In genomic region chr2:35433428-35433827, GRCm38 (mm10) we compare ENCODE assay signal across 10 mouse cellular contexts. TPM values are rescaled to one million over a fixed set of nuclear protein-coding genes. Genes with fewer than 3 reads are reported as not detected.
DNase-seq lines count a peak whose midpoint lies in the region; ATAC-seq and TF ChIP-seq lines count a peak whose summit lies in the region.
"Had no signal": no experiment of that assay in that cellular context is flagged by ENCODE, and none has a peak within 500 bp of the region (broad histone marks: within the 10 kb centered on the region; RNA-seq: fewer than 3 reads in every experiment).

No protein-coding gene starts in this region.

- no peaks in the 10 kb centered on the region for H3K27me3 ChIP-seq in embryonic facial prominence, embryonic 13.5 days
- no peaks in the 10 kb centered on the region for H3K27me3 ChIP-seq in heart, embryonic 11.5 days (ENCODE audit: control insufficient read depth, insufficient read depth, low read length)
- no peaks in the 10 kb centered on the region for H3K27me3 ChIP-seq in kidney, embryonic 15.5 days
- H3K27me3 ChIP-seq in lung, embryonic 14.5 days (ENCODE audit: insufficient read depth, low read length) = no peaks in the 10 kb centered on the region
- H3K27me3 ChIP-seq: hindbrain, embryonic 15.5 days had no signal

- no peaks in the 10 kb centered on the region for H3K36me3 ChIP-seq in embryonic facial prominence, embryonic 13.5 days
- H3K36me3 ChIP-seq in heart, embryonic 11.5 days (ENCODE audit: control insufficient read depth, insufficient read depth, low read length) = no peaks in the 10 kb centered on the region
- H3K36me3 ChIP-seq in kidney, embryonic 15.5 days = no peaks in the 10 kb centered on the region
- no peaks in the 10 kb centered on the region for H3K36me3 ChIP-seq in lung, embryonic 14.5 days (ENCODE audit: insufficient read depth)
- H3K36me3 ChIP-seq: hindbrain, embryonic 15.5 days had no signal

- WGBS in embryonic facial prominence, embryonic 13.5 days = 47% methylated on average over 4 of the region's 4 CpGs
- WGBS in heart, embryonic 11.5 days (ENCODE audit: insufficient replicate concordance) = 58% methylated on average over 4 of the region's 4 CpGs
- WGBS in kidney, embryonic 15.5 days = 34% methylated on average over 4 of the region's 4 CpGs
- WGBS in lung, embryonic 14.5 days = 48% methylated on average over 4 of the region's 4 CpGs

- no peak for TF ChIP-seq CTCF in lung, embryonic 14.5 days (IDR thresholded peaks at IDR 0.05; ENCODE audit: low read depth)

- H3K9me3 ChIP-seq in embryonic facial prominence, embryonic 13.5 days = no peaks in the 10 kb centered on the region
- H3K9me3 ChIP-seq in heart, embryonic 11.5 days (replicated peaks; ENCODE audit: control insufficient read depth, low read length) = no peaks in the 10 kb centered on the region
- H3K9me3 ChIP-seq in kidney, embryonic 15.5 days (replicated peaks) = no peaks in the 10 kb centered on the region
- no peaks in the 10 kb centered on the region for H3K9me3 ChIP-seq in lung, embryonic 14.5 days (ENCODE audit: low read depth, low read length)
- H3K9me3 ChIP-seq: hindbrain, embryonic 15.5 days had no signal

- H3K4me3 ChIP-seq in embryonic facial prominence, embryonic 13.5 days = no peak overlapping the region
- H3K4me3 ChIP-seq in heart, embryonic 11.5 days (ENCODE audit: low read depth, low read length) = no peak overlapping the region
- no peak overlapping the region for H3K4me3 ChIP-seq in kidney, embryonic 15.5 days (replicated peaks)
- H3K4me3 ChIP-seq in lung, embryonic 14.5 days (ENCODE audit: low read depth, low read length) = no peak overlapping the region
- H3K4me3 ChIP-seq: hindbrain, embryonic 15.5 days had no signal

- 0 out of 2 replicates have a peak overlapping the region, but pooled peaks have one; percentile 16 for H3K9ac ChIP-seq in embryonic facial prominence, embryonic 13.5 days
- no peak overlapping the region; the same call in 1 of the 2 replicates for H3K9ac ChIP-seq in heart, embryonic 11.5 days (ENCODE audit: low read depth, low read length)
- H3K9ac ChIP-seq in kidney, embryonic 15.5 days = no peak overlapping the region
- no peak overlapping the region for H3K9ac ChIP-seq in lung, embryonic 14.5 days
- H3K9ac ChIP-seq: hindbrain, embryonic 15.5 days had no signal

- no peak overlapping the region for H3K4me2 ChIP-seq in embryonic facial prominence, embryonic 13.5 days
- H3K4me2 ChIP-seq in heart, embryonic 11.5 days = peak overlapping the region; percentile 11; the same call in 1 of the 2 replicates
- H3K4me2 ChIP-seq in kidney, embryonic 15.5 days = no peak overlapping the region
- no peak overlapping the region for H3K4me2 ChIP-seq in lung, embryonic 14.5 days
- H3K4me2 ChIP-seq: hindbrain, embryonic 15.5 days had no signal

- H3K27ac ChIP-seq in embryonic facial prominence, embryonic 13.5 days = 0 out of 2 replicates have a peak overlapping the region, but pooled peaks have one; percentile 22
- H3K27ac ChIP-seq in heart, embryonic 11.5 days (ENCODE audit: low read depth, low read length) = peak overlapping the region; percentile 52
- H3K27ac ChIP-seq in kidney, embryonic 15.5 days = peak overlapping the region; percentile 88
- H3K27ac ChIP-seq in lung, embryonic 14.5 days (ENCODE audit: low read depth) = peak overlapping the region; percentile 58; the same call in 1 of the 2 replicates

- H3K4me1 ChIP-seq in embryonic facial prominence, embryonic 13.5 days = peaks cover 41% of the 10 kb centered on the region
- H3K4me1 ChIP-seq in heart, embryonic 11.5 days (ENCODE audit: control insufficient read depth, insufficient read depth, low read length) = peaks cover 33% of the 10 kb centered on the region
- peaks cover 54% of the 10 kb centered on the region for H3K4me1 ChIP-seq in kidney, embryonic 15.5 days
- peaks cover 16% of the 10 kb centered on the region for H3K4me1 ChIP-seq in lung, embryonic 14.5 days (ENCODE audit: insufficient read depth)

- peak; percentile 24 for DNase-seq in lung, embryonic 14.5 days
- DNase-seq in cerebellum, adult 18-20 months = no peak
- DNase-seq in gastrocnemius, postnatal 4 days (ENCODE audit: low spot score in 2 of 2) = no peak
- no peak for DNase-seq in right cerebral cortex, postnatal 25 days
- DNase-seq in T-cell, adult 2 months (ENCODE audit: low spot score) = no peak

- ATAC-seq in embryonic facial prominence, embryonic 13.5 days (ENCODE audit: insufficient number of reproducible peaks, insufficient read depth, low FRiP score, low TSS enrichment, low read depth) = no peak
- no peak for ATAC-seq in heart, embryonic 11.5 days (replicated peaks; ENCODE audit: insufficient number of reproducible peaks, low FRiP score, low TSS enrichment)
- no peak for ATAC-seq in kidney, embryonic 15.5 days (replicated peaks; ENCODE audit: low FRiP score)
- no peak for ATAC-seq in lung, embryonic 14.5 days (ENCODE audit: insufficient read depth)

RNA-seq across cellular contexts. Expression of gene Ggta1, which starts 29.6 kb away (rescaled TPM):
- polyA plus RNA-seq in embryonic facial prominence, embryonic 13.5 days (2015; fragmentation: Nextera tagmentation; extraction: Ambion mirVana) = 16.7 and 18.8 TPM in 2 replicates
- polyA plus RNA-seq in heart, embryonic 11.5 days (2014; fragmentation: Nextera tagmentation; extraction: Ambion mirVana) = 38.1 and 42.1 TPM in 2 replicates
- polyA plus RNA-seq in kidney, embryonic 15.5 days (2015; fragmentation: Nextera tagmentation; extraction: Ambion mirVana) = 20.5 and 22.3 TPM in 2 replicates
- polyA plus RNA-seq in lung, embryonic 14.5 days (2014; fragmentation: Nextera tagmentation; extraction: Ambion mirVana) = 16.4 and 16.9 TPM in 2 replicates
- total RNA-seq in gastrocnemius, postnatal 4 days (2021) = 10 to 100 TPM; 21.0 to 25.4 TPM

RNA-seq across cellular contexts. Expression of gene 4930402F06Rik, which starts 36.5 kb away (rescaled TPM):
- not detected in 2 replicates for polyA plus RNA-seq in embryonic facial prominence, embryonic 13.5 days (2015; fragmentation: Nextera tagmentation; extraction: Ambion mirVana)
- not detected in 2 replicates for polyA plus RNA-seq in heart, embryonic 11.5 days (2014; fragmentation: Nextera tagmentation; extraction: Ambion mirVana)
- polyA plus RNA-seq in kidney, embryonic 15.5 days (2015; fragmentation: Nextera tagmentation; extraction: Ambion mirVana) = not detected in 2 replicates
- polyA plus RNA-seq in lung, embryonic 14.5 days (2014; fragmentation: Nextera tagmentation; extraction: Ambion mirVana) = not detected in 2 replicates
- not detected for total RNA-seq in gastrocnemius, postnatal 4 days (2021)
- total RNA-seq: left cerebral cortex, postnatal 25 days had no signal
- polyA plus RNA-seq: hindbrain, embryonic 15.5 days had no signal

Comparison
In these comparisons a context has a peak if more than half of its experiments do, and no peak if none do; other contexts are left out.
1. H3K27ac ChIP-seq: peak in every context shown above with its lines; median percentile 88 in kidney, embryonic 15.5 days; 58 in lung, embryonic 14.5 days; 52 in heart, embryonic 11.5 days; 22 in embryonic facial prominence, embryonic 13.5 days.